Mouse (Mus musculus) liver, embryonic 14.5 days (tissue): ENCODE results near the gene Frmd4a. TPM values are rescaled to one million over a fixed set of nuclear protein-coding genes. Genes with fewer than 3 reads are reported as not detected.

Experiments used
- ATAC-seq: fragments of 200-750 bp; cut with Nextera tagmentation; 2 replicates; pipeline ENCODE4 v1.8.0; 2017; ENCODE audit warnings: moderate number of reproducible peaks, mild to moderate bottlenecking, moderate library complexity; ENCODE audit not compliant: insufficient read depth
- DNase-seq, 3 experiments: peaks; one replicate each; pipeline ENCODE4 v3.0.0-alpha.2; 2012 to 2013; ENCODE audit warnings: low read depth in 3 of 3, low spot score in 3 of 3
- H3K27ac ChIP-seq: fragments of 300-500 bp; sonication (generic); 2 replicates; pipeline ENCODE4 v1.5.1; 2014; ENCODE audit warnings: moderate library complexity, mild to moderate bottlenecking, control low read depth, inconsistent platforms
- H3K27me3 ChIP-seq: fragments of 300-500 bp; sonication (generic); 2 replicates; pipeline ENCODE4 v1.6.1; 2014; ENCODE audit warnings: mild to moderate bottlenecking, low read length, moderate library complexity; ENCODE audit not compliant: control insufficient read depth, insufficient read depth
- H3K36me3 ChIP-seq: fragments of 300-500 bp; sonication (generic); replicated peaks from 2 replicates; pipeline ENCODE4 v1.6.1; 2014; ENCODE audit warnings: low read depth; ENCODE audit not compliant: control insufficient read depth, insufficient read depth
- H3K4me1 ChIP-seq, 2 experiments: fragments of 200-500 bp in 1 of 2; fragments of 300-500 bp in 1 of 2; sonication (generic) in 1 of 2; replicated peaks; 2 replicates each; pipeline ENCODE4 v1.6.1; 2012 to 2014; ENCODE audit warnings: antibody characterized with exemption in 1 of 2, inconsistent platforms in 1 of 2, low read length in 1 of 2; ENCODE audit not compliant: control insufficient read depth in 2 of 2, insufficient read depth in 2 of 2
- H3K4me2 ChIP-seq: fragments of 300-500 bp; sonication (generic); 2 replicates; pipeline ENCODE4 v1.6.1; 2014; ENCODE audit warnings: low read depth, mild to moderate bottlenecking, control low read depth, moderate library complexity
- H3K4me3 ChIP-seq, 2 experiments: fragments of 200-500 bp in 1 of 2; fragments of 300-500 bp in 1 of 2; sonication (generic) in 1 of 2; 2 replicates each; pipeline ENCODE4 v1.5.1; 2012 to 2014; ENCODE audit warnings: low read depth in 2 of 2, low read length in 2 of 2, mild to moderate bottlenecking in 2 of 2, control low read depth in 1 of 2, inconsistent platforms in 1 of 2, moderate library complexity in 1 of 2; ENCODE audit not compliant: insufficient read depth in 1 of 2
- H3K9ac ChIP-seq: fragments of 300-500 bp; sonication (generic); replicated peaks from 2 replicates; pipeline ENCODE4 v1.6.1; 2014; ENCODE audit warnings: mild to moderate bottlenecking, control low read depth, moderate library complexity
- H3K9me3 ChIP-seq: fragments of 300-500 bp; sonication (generic); 2 replicates; pipeline ENCODE4 v1.6.1; 2016; ENCODE audit warnings: low read length, mixed read lengths; ENCODE audit not compliant: control insufficient read depth
- CTCF ChIP-seq: IDR thresholded peaks from 2 replicates; pipeline ENCODE4 v1.5.1; 2016; ENCODE audit warnings: antibody characterized with exemption, low read depth, control low read depth
- EP300 ChIP-seq: IDR thresholded peaks from 2 replicates; pipeline ENCODE4 v1.6.1; 2016; ENCODE audit warnings: antibody characterized with exemption, low read depth
- WGBS: fragments of 180-500 bp; shearing (Covaris S2); extraction: QIAGEN DNeasy Blood & Tissue Kit; methylation state at CpG from one replicate; pipeline ENCODE4 v1.1.7; 2014; ENCODE audit not compliant: insufficient replicate concordance; 5-methylcytosine and 5-hydroxymethylcytosine counted together
- polyA plus RNA-seq, 2 experiments: library from polyadenylated mRNA; depleted of rRNA in 1 of 2; stranded (reverse) in 1 of 2; unstranded in 1 of 2; fragments of >200 nt; fragmentation: Nextera tagmentation in 1 of 2; extraction: Ambion mirVana in 1 of 2; gene quantifications; 2 replicates each; pipeline versions ENCODE4 v1.2.1 to v1.2.3; 2012 to 2014

Frmd4a gene
- polyA plus RNA-seq, 2 experiments = 11.0 to 11.2 TPM

GRCm38 (mm10) chr2:4575975-4576374 is 558.5 kb downstream of the Frmd4a start:
- TF ChIP-seq EP300 (no peak), CTCF (no peak)
- WGBS = 93% methylated on average over 7 of the region's 7 CpGs
- Histone ChIP-seq H3K4me2 (no peak overlapping the region), H3K4me3 (no peak overlapping the region), H3K27me3 (no peaks in the 10 kb centered on the region), H3K9ac (no peak overlapping the region), H3K4me1 (peaks cover 25 to 32% of the 10 kb centered on the region in 2 experiments), H3K9me3 (no peaks in the 10 kb centered on the region), H3K36me3 (peaks cover 89% of the 10 kb centered on the region), H3K27ac (no peak overlapping the region)
- ATAC-seq (no peak), DNase-seq (no peak)

GRCm38 (mm10) chr2:4578291-4578690 is 560.8 kb downstream of the Frmd4a start:
- Histone ChIP-seq H3K27ac (no peak overlapping the region), H3K4me1 (peaks cover 9 to 13% of the 10 kb centered on the region in 2 experiments), H3K36me3 (peaks cover 86% of the 10 kb centered on the region), H3K9ac (no peak overlapping the region), H3K9me3 (no peaks in the 10 kb centered on the region), H3K4me2 (no peak overlapping the region), H3K27me3 (no peaks in the 10 kb centered on the region), H3K4me3 (no peak overlapping the region)
- no peak for ATAC-seq
- no peak for TF ChIP-seq EP300
- TF ChIP-seq CTCF = no peak
- no peak for DNase-seq
- WGBS = 76% methylated on average over 5 of the region's 5 CpGs

GRCm38 (mm10) chr2:4579357-4580068 is 562.0 kb downstream of the Frmd4a start:
- no peak overlapping the region for H3K9ac ChIP-seq
- no peak overlapping the region for H3K4me3 ChIP-seq
- no peaks in the 10 kb centered on the region for H3K9me3 ChIP-seq
- no peak for ATAC-seq
- H3K27me3 ChIP-seq = no peaks in the 10 kb centered on the region
- 77% methylated on average over 8 of the region's 8 CpGs for WGBS
- DNase-seq = no peak
- H3K4me1 ChIP-seq = peaks cover 0 to 4% of the 10 kb centered on the region in 2 experiments; a peak in 2 of 4 replicates
- TF ChIP-seq EP300 (no peak), CTCF (no peak)
- H3K27ac ChIP-seq = no peak overlapping the region
- peaks cover 80% of the 10 kb centered on the region for H3K36me3 ChIP-seq
- no peak overlapping the region for H3K4me2 ChIP-seq

- Histone ChIP-seq H3K4me3 (no peak overlapping the region), H3K36me3 (peaks cover 75% of the 10 kb centered on the region), H3K9me3 (no peaks in the 10 kb centered on the region), H3K27ac (no peak overlapping the region), H3K4me1 (peaks cover 0 to 4% of the 10 kb centered on the region in 2 experiments; a peak in 2 of 4 replicates), H3K27me3 (no peaks in the 10 kb centered on the region), H3K9ac (no peak overlapping the region), H3K4me2 (no peak overlapping the region)
- no peak for ATAC-seq
- TF ChIP-seq EP300 = no peak
- TF ChIP-seq CTCF = no peak
- 52% methylated on average over 6 of the region's 6 CpGs for WGBS
- DNase-seq = no peak
Observed at GRCm38 (mm10) chr2:4580666-4581065, 563.1 kb downstream of the Frmd4a start.

- ATAC-seq = no peak
- H3K36me3 ChIP-seq = peaks cover 73% of the 10 kb centered on the region
- WGBS = 89% methylated on average over 2 of the region's 2 CpGs
Observed at GRCm38 (mm10) chr2:4582930-4583329, 565.4 kb downstream of the Frmd4a start.

More at GRCm38 (mm10) chr2:4582930-4583329, 565.4 kb downstream of the Frmd4a start:
- H3K4me2 ChIP-seq = no peak overlapping the region
- TF ChIP-seq EP300 (no peak), CTCF (no peak)
- H3K9ac ChIP-seq = no peak overlapping the region
- no peak overlapping the region for H3K27ac ChIP-seq
- H3K4me3 ChIP-seq = no peak overlapping the region
- no peaks in the 10 kb centered on the region for H3K27me3 ChIP-seq
- peaks cover 0 to 7% of the 10 kb centered on the region in 2 experiments; a peak in 2 of 4 replicates for H3K4me1 ChIP-seq
- DNase-seq = no peak
- H3K9me3 ChIP-seq = no peaks in the 10 kb centered on the region
